Mouse (Mus musculus): ENCODE measurements around the gene Acsf3. TPM values are rescaled to one million over a fixed set of nuclear protein-coding genes. Genes with fewer than 3 reads are reported as not detected.
A peak's percentile ranks its signal among the peaks of the same experiment; 100 is the strongest.

The Acsf3 gene
- polyA plus RNA-seq, 1 experiment from 2014 or later = 14.7 TPM

- peak; percentile 60 for ATAC-seq (ENCODE audit: low FRiP score, low TSS enrichment)
- Histone ChIP-seq H3K9me3 (ENCODE audit: control insufficient read depth, low read length) (no peaks in the 10 kb centered on the region), H3K27ac (replicated peaks) (no peak overlapping the region), H3K36me3 (ENCODE audit: control insufficient read depth, insufficient read depth, low read length) (peaks cover 6% of the 10 kb centered on the region; the same call in 1 of the 2 replicates), H3K27me3 (ENCODE audit: control insufficient read depth, insufficient read depth, low read length) (no peaks in the 10 kb centered on the region), H3K4me1 (replicated peaks; ENCODE audit: control insufficient read depth, insufficient read depth) (no peaks in the 10 kb centered on the region), H3K4me2 (replicated peaks; ENCODE audit: low read depth) (no peak overlapping the region), H3K4me3 (ENCODE audit: low read depth, low read length) (no peak overlapping the region), H3K9ac (ENCODE audit: low read length) (no peak overlapping the region)
- no peak for TF ChIP-seq CTCF (IDR thresholded peaks at IDR 0.05; ENCODE audit: low read depth)
- TF ChIP-seq EP300 (optimal IDR thresholded peaks at IDR 0.05) = no peak
- peak; percentile 33 for DNase-seq (ENCODE audit: low spot score)
- WGBS = 46% methylated on average over 13 of the region's 13 CpGs
Observed at GRCm38 (mm10) chr8:122817724-122818496, 42.6 kb downstream of the Acsf3 start.

- Histone ChIP-seq H3K27ac (replicated peaks) (no peak overlapping the region), H3K4me3 (ENCODE audit: low read depth, low read length) (no peak overlapping the region), H3K9ac (ENCODE audit: low read length) (no peak overlapping the region), H3K36me3 (ENCODE audit: control insufficient read depth, insufficient read depth, low read length) (0 out of 2 replicates have a peak, but pooled peaks cover 2% of the 10 kb centered on the region), H3K4me2 (replicated peaks; ENCODE audit: low read depth) (no peak overlapping the region), H3K4me1 (replicated peaks; ENCODE audit: control insufficient read depth, insufficient read depth) (no peaks in the 10 kb centered on the region), H3K9me3 (ENCODE audit: control insufficient read depth, low read length) (no peaks in the 10 kb centered on the region), H3K27me3 (ENCODE audit: control insufficient read depth, insufficient read depth, low read length) (no peaks in the 10 kb centered on the region)
- 37% methylated on average over 11 of the region's 11 CpGs for WGBS
- ATAC-seq (ENCODE audit: low FRiP score, low TSS enrichment) (no peak), DNase-seq (ENCODE audit: low spot score) (no peak)
- TF ChIP-seq CTCF (IDR thresholded peaks at IDR 0.05; ENCODE audit: low read depth) = no peak
- no peak for TF ChIP-seq EP300 (optimal IDR thresholded peaks at IDR 0.05)
Observed at GRCm38 (mm10) chr8:122819776-122820175, 44.5 kb downstream of the Acsf3 start.

GRCm38 (mm10) chr8:122824571-122824970, 49.3 kb downstream of the Acsf3 start:
- H3K4me3 ChIP-seq (ENCODE audit: low read depth, low read length) = no peak overlapping the region

GRCm38 (mm10) chr8:122824986-122825385, 49.7 kb downstream of the Acsf3 start:
- H3K9me3 ChIP-seq (ENCODE audit: control insufficient read depth, low read length) = no peaks in the 10 kb centered on the region
- H3K4me3 ChIP-seq (ENCODE audit: low read depth, low read length) = no peak overlapping the region
- DNase-seq (ENCODE audit: low spot score) (no peak), ATAC-seq (ENCODE audit: low FRiP score, low TSS enrichment) (no peak)
- no peak overlapping the region for H3K4me2 ChIP-seq (replicated peaks; ENCODE audit: low read depth)
- no peak for TF ChIP-seq EP300 (optimal IDR thresholded peaks at IDR 0.05)
- TF ChIP-seq CTCF (IDR thresholded peaks at IDR 0.05; ENCODE audit: low read depth) = no peak
- H3K27me3 ChIP-seq (ENCODE audit: control insufficient read depth, insufficient read depth, low read length) = no peaks in the 10 kb centered on the region
- no peak overlapping the region for H3K27ac ChIP-seq (replicated peaks)
- no peaks in the 10 kb centered on the region for H3K4me1 ChIP-seq (replicated peaks; ENCODE audit: control insufficient read depth, insufficient read depth)
- H3K36me3 ChIP-seq (ENCODE audit: control insufficient read depth, insufficient read depth, low read length) = no peaks in the 10 kb centered on the region
- H3K9ac ChIP-seq (ENCODE audit: low read length) = no peak overlapping the region
- WGBS = 77% methylated on average over 9 of the region's 9 CpGs

More at GRCm38 (mm10) chr8:122824571-122824970, 49.3 kb downstream of the Acsf3 start:
- TF ChIP-seq CTCF (IDR thresholded peaks at IDR 0.05; ENCODE audit: low read depth) (no peak), EP300 (optimal IDR thresholded peaks at IDR 0.05) (no peak)
- no peaks in the 10 kb centered on the region for H3K4me1 ChIP-seq (replicated peaks; ENCODE audit: control insufficient read depth, insufficient read depth)
- WGBS = 45% methylated on average over 5 of the region's 5 CpGs
- no peaks in the 10 kb centered on the region for H3K36me3 ChIP-seq (ENCODE audit: control insufficient read depth, insufficient read depth, low read length)
- H3K9ac ChIP-seq (ENCODE audit: low read length) = no peak overlapping the region
- no peak for DNase-seq (ENCODE audit: low spot score)
- no peak overlapping the region for H3K4me2 ChIP-seq (replicated peaks; ENCODE audit: low read depth)
- no peak overlapping the region for H3K27ac ChIP-seq (replicated peaks)
- no peak for ATAC-seq (ENCODE audit: low FRiP score, low TSS enrichment)
- H3K27me3 ChIP-seq (ENCODE audit: control insufficient read depth, insufficient read depth, low read length) = no peaks in the 10 kb centered on the region
- no peaks in the 10 kb centered on the region for H3K9me3 ChIP-seq (ENCODE audit: control insufficient read depth, low read length)

- no peak overlapping the region for H3K9ac ChIP-seq (ENCODE audit: low read length)
- H3K27ac ChIP-seq (replicated peaks) = no peak overlapping the region
- H3K9me3 ChIP-seq (ENCODE audit: control insufficient read depth, low read length) = no peaks in the 10 kb centered on the region
- no peaks in the 10 kb centered on the region for H3K27me3 ChIP-seq (ENCODE audit: control insufficient read depth, insufficient read depth, low read length)
- TF ChIP-seq EP300 (optimal IDR thresholded peaks at IDR 0.05) = no peak
- TF ChIP-seq CTCF (IDR thresholded peaks at IDR 0.05; ENCODE audit: low read depth) = no peak
- no peak overlapping the region for H3K4me3 ChIP-seq (ENCODE audit: low read depth, low read length)
- DNase-seq (ENCODE audit: low spot score) = no peak
- no peak overlapping the region for H3K4me2 ChIP-seq (replicated peaks; ENCODE audit: low read depth)
- no peaks in the 10 kb centered on the region for H3K4me1 ChIP-seq (replicated peaks; ENCODE audit: control insufficient read depth, insufficient read depth)
- H3K36me3 ChIP-seq (ENCODE audit: control insufficient read depth, insufficient read depth, low read length) = no peaks in the 10 kb centered on the region
- WGBS = 86% methylated on average over 8 of the region's 8 CpGs
- ATAC-seq (ENCODE audit: low FRiP score, low TSS enrichment) = no peak
Observed at GRCm38 (mm10) chr8:122825408-122825807, 50.1 kb downstream of the Acsf3 start.

GRCm38 (mm10) chr8:122829396-122829795, 54.1 kb downstream of the Acsf3 start:
- H3K4me3 ChIP-seq (ENCODE audit: low read depth, low read length) = no peak overlapping the region
- H3K27ac ChIP-seq (replicated peaks) = no peak overlapping the region
- 79% methylated on average over 3 of the region's 3 CpGs for WGBS
- H3K4me2 ChIP-seq (replicated peaks; ENCODE audit: low read depth) = no peak overlapping the region
- TF ChIP-seq CTCF (IDR thresholded peaks at IDR 0.05; ENCODE audit: low read depth) (no peak), EP300 (optimal IDR thresholded peaks at IDR 0.05) (no peak)
- H3K9me3 ChIP-seq (ENCODE audit: control insufficient read depth, low read length) = no peaks in the 10 kb centered on the region
- H3K4me1 ChIP-seq (replicated peaks; ENCODE audit: control insufficient read depth, insufficient read depth) = no peaks in the 10 kb centered on the region
- H3K27me3 ChIP-seq (ENCODE audit: control insufficient read depth, insufficient read depth, low read length) = no peaks in the 10 kb centered on the region
- DNase-seq (ENCODE audit: low spot score) = no peak
- no peak overlapping the region for H3K9ac ChIP-seq (ENCODE audit: low read length)
- ATAC-seq (ENCODE audit: low FRiP score, low TSS enrichment) = no peak
- H3K36me3 ChIP-seq (ENCODE audit: control insufficient read depth, insufficient read depth, low read length) = no peaks in the 10 kb centered on the region
